Mouse (Mus musculus) layer of hippocampus, postnatal 36 days (tissue): ENCODE measurements around the gene Cnpy1. TPM values are rescaled to one million over a fixed set of nuclear protein-coding genes. Genes with fewer than 3 reads are reported as not detected.

Source experiments
- DNase-seq, 2 experiments: peaks; one replicate each; pipeline ENCODE4 v3.0.0; 2022
- total RNA-seq, 2 experiments: library from RNA; stranded (reverse); gene quantifications; 2 replicates each; pipeline ENCODE4 v1.2.3; 2021

Gene Cnpy1
- total RNA-seq, 2 experiments from 2014 or later, result 0.32 to 0.94 TPM

DNA sequence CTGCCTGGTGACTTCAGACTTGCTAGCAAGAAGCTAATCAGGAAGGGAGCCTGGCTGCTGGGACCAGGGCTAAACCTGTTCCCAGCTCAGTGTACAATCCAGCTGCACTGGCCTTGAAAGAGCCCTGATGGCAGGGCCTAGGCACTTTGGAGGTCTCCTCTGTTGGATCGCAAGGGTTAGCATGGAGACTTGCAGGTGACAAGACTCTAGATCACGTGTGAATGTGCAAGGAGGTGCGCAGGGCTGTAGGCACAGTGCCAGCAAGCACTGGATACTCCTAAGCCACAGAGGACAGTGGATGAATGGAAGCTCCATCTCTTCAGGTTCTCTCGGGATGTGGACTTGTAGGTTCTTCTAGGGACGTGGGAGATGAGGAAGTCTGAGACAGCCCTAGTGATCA is 6.7 kb downstream of the Cnpy1 start:
- DNase-seq, result no peak

DNA sequence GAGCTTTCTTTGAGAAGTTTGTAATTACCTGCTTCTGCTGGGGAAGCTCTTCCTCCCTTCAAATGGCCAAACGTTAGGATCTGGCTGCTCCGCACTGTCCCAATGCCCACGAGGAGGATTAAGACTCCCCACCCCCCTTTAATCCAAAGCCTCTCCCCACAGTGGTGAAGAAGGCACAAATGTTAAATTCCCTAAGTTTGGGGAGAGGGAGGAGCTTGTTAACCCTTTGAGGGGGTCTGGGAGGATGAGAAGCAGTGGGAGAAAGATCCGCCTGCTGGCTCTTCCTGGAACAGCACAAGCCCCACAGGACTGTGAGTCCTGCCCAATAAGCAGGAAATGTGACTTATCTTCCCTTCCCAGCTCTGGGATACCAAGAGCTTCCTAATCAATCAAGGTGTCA is 7.5 kb downstream of the Cnpy1 start:
- no peak for DNase-seq

DNA sequence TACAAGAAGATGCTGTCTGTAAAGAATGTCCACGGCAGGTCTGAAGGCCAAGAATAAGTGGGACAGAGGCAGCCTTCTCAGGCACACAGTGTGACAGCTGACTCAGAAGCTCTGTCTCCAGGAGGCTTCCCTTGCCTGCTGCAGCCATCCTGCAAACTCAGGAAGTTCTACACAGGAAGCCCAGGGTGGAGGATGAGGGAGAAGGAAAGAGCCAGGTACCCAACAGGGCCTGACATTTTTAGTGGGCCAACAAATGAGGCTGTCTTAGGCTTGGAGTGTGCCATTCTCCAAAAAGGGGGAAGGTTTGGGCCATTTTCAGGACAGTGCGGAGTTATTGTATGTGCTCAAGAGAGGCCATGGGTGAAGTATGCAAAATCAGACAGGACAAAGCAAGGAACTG is 7.9 kb downstream of the Cnpy1 start:
- no peak for DNase-seq

DNA sequence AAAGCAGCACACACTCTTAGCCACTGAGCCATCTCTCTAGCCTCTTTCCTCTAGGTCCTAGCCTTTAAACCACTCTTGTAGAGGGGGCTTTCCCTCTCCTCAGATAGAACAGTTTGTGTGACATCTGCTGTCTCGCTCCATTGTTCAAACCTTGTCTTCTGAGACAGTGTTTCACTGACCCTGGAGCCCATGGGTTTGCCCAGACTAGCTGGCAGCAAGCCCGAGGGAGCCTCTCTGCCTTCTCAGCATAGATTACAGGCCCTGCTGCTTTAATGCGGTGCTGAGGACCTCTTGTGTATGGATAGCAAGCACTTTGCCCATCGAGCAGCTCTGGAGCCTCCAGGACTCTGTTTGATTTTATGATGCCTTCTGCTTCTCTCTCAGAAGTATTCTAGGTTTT is 8.6 kb downstream of the Cnpy1 start:
- no peak for DNase-seq

DNA sequence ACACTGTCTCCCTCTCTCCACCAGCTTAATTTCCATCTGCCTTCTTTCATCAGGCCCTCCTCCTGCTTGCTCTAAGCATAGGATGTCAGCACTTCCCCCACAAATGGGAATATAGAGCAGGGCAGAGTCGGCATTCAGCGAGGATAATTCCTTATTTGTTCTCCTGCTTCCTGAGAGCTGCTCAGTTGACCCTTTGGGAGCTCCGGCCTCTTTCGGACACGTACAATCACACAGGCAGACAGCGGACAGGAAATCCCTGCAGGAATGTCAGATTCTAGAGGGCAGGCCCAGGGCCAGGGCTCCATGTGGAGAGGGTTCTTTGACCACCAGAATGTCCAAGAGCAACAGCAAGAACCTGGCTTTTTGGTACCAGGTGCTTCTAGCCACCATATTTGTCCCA is 9.5 kb downstream of the Cnpy1 start:
- DNase-seq, result no peak

DNA sequence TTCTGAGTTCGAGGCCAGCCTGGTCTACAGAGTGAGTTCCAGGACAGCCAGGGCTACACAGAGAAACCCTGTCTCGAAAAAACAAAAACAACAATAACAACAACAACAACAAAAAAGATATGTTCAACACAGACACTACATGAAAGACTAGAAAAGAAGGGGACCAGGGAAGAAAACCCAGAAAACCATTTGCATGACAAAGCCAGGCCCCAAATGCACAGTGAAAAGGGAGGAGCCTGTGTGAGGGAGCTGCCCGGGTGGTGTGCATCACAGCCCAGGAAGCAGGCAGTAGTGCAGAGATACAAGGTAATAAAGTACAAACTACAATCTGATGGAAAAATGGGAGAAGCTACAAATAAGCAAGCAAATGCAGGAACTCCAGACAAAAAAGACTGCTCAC is 13.5 kb downstream of the Cnpy1 start:
- DNase-seq, result no peak

DNA sequence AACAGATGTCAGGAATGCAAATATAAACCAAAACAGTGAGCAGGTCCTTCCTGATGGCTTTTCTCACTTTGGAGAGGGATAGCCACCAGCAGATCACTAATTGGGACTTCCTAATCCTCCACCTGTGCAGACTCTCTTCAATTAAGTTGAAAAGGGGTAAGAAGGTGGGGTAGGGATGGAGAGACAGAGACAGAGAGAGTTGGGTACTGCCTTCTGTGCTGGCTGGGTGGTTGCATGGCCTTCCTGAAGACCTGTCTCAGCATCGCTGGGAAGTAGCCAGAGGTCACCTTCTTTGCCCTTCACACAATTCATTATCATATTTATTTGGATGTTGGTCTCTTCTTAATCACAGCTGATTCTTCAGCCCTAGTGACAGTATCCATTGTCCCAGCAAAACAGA is 26.0 kb downstream of the Cnpy1 start:
- no peak for DNase-seq

DNA sequence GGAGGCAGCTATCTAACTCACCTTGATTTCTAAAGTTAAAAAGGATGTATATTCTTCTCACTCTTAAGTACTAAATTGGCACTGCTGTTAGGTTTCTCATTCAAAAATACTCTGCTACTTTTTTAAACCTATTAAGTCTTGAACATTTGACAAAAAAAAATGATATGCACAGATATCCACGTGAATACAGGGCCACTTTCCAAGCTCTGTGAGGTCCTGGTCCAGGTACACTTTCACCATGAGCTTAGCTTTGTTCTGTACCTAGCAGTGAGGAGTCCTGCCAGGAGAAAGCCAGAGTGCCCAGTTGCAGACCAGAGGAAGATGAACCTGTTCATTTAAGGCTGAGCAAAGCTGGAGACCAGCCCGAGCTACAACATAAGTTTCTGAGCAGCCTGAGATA is 32.2 kb downstream of the Cnpy1 start:
- no peak for DNase-seq

DNA sequence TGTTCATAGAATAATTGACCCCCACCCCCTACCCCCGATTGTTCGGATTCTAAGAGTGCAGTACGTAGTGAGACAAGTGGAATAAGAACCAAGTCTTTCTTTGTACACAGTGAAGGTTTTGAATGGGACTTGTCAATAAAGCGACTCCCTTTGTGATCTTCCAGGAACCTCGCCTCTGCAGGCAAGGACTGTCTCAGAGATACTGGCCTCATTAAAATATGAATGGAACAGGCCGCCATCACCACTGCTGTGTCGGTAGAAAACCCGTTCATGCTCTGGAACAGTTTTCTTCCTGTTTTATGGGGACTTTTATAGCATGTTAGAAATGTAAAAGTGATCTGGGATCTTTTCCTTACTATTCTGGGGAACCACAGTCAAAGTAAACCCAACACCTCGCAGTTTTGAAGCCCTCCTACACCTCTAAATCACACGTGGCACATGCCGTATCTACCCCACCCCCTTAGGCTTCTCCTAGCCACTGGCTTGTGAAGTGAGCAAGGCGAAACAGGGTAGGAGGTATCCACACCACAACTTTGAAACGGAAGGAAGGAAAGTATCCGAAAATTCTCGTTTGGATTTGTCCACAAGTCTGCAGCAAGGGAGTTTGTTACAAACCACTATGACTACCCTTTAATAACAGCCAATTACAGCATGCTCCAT is 33.8 kb downstream of the Cnpy1 start:
- no peak for DNase-seq

DNA sequence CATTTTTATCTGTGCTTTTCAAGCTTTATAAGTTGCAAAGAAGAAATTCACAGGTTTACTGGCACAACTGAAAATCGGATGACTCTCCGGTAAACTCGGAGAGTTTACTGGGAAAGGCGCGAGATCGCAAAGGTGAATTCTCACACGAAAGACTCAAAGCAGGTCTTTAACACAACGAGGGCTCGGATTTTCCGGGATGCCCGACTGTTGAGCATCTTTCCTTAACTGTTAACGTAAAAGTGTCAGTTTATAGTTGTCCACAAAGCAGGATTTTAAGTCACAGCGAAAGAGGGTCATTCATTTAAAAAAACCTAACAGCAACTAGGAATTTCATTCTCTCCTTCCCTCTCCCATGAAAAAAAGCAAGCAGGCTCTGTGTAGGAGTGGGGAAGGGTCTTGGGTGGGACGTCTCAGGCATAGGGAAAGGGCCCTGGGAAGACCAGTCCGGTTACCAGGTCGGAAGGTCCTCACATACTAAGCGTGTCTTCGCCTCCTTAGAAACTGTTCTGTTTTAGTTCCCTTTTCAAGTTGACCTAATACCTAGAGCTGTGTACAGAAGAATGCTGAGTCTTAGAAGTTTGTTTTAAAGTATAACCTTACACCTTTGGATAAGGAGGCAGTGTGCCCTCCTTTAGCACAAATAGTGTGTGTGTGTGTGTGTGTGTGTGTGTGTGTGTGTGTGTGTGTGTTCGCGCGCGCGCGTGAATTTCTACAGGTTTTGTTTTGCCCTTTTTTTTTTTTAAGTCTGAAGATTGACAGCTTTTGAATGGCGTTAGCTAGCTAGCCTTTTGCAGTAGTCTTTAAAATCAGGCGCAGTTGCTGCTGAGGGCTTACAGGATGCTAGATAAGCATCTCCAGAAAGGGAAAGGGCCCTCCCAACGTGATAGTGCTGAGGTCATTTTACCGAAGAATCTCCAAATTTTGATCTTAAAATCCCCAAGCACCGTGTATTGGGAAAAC is 34.7 kb downstream of the Cnpy1 start:
- DNase-seq, result no peak

DNA sequence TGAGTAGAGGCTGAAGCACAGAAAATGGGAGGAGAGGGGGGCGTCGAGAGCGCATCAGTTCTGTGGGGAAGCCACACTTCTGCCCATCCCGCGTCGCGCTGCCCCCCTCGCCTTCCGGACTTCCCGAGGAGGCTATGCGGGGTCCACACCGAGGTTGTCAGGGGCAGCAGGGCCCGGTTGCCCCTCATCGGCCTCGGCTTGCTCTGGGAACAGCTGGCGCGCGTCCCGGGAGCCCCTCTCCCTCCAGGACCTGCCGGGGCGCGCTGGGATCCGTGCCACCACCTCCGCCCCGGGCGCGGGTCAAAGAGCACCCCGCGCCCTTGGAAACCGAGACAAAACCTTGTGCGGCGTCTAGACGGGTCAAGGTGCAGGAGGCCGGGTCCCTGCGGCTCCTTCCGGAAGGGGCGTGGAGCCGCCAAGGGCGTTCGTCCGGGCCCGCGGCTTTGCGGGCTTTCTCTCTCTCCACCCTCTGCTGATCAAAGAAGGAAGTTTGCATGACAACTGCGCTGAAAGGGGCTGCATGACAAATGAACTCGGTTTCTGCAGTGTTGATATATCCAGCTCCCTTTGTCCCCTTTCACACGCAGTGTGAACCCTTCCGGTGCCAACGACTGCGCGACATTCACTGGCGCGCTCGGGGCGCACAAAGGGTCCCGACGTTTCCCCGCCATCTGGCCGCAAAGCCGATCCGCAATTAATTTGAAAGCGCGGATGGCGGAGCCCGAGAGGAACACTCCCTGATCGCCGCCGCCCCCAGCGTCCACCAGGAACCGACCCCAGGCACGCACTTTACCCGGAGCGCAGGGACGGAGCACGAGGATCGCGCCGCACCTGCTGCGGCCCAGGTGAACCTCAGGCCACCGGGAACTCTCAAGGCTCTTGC is 35.8 kb downstream of the Cnpy1 start:
- peak in 1 of 2 experiments; percentile 5 for DNase-seq

DNA sequence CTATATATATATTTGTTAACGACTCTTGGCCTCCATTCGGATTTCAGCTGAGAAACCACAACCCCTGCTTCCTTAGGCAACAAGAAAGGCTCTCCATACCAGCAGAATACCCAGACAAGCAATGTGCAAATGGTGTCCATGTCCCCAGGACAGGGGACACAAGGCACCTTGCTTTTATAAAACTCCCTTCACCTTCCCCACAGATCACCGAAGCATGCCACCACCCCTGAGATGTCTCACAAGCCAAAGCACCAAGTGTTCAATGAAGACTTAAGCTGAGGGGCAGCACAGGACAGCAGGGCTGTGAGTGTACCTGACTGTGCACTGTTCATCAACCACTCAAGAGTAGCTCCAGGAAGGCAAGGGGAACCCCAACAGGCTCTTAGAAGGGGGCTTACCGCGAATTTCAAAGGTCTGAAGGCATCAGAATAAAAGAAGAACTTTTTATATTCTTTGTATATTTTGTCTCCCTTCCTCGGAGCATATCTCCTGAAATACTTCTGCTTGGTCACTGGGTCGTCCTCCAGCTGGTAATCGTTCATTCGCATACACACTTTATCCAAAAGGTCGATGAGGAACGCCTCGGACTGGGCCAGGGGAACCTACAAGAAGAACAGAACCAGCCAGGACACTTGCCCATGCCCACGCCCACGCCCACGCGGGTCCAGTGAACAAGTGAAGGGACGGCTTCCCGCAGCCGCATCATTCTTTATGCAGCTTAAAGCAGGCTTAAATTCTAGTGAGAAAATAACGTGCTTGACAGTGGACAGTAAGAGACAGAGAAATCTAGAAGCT is 36.7 kb downstream of the Cnpy1 start:
- no peak for DNase-seq

DNA sequence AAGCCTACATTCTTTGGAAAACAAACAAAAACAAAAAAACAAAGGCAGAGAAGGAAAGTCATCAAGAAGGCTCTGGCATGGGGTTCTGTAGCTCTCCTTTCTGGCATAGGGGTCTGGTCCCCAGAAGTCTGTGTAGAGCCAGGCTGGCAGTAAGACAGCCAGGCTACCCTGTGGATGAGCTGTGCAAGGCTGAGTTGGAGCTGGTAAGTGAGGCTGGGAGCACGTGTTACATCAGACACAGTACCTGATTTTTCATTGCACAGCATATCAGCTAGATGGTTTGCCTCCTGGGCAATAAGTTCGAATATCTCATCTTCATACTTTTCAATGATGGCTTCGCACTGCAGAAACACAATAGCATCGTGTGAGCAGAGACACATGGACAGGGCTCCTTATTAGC is 38.6 kb downstream of the Cnpy1 start:
- DNase-seq, result no peak

DNA sequence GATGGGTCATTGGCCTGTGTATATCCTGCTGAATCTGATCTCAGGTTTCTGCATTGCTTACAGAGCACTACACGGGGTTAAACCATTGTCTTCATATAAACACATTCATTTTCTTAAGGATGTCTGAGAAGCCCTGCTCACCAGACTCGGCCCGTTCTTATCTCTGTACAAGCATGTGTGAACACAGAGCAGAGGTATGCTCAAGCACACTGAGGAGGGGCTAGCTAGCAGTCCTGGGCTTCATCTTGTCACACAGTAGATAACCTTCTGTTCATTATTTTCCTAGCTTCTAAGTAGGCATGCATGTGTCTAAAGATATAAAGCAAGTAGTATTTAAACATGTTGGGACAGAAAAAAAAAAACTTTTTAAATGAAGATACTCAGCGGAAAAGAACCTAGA is 39.2 kb downstream of the Cnpy1 start:
- no peak for DNase-seq

DNA sequence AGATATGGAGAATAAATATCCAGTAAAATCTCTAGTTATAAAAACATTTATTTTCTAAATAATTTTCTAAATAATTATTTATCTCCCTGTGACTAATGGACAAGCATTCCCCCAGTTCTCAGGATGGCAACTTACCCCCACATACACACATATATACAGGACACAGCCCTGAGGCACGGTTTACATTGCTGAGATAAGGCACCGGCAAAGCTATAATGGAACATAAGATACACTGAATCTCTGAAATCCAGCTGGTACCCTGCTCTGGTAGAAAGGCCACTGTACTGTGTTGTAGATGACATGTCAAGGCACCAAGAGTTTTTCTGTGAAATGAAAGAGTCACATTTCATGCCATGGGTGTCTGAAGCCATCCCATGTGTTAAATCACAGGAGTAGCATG is 40.9 kb downstream of the Cnpy1 start:
- DNase-seq, result no peak

DNA sequence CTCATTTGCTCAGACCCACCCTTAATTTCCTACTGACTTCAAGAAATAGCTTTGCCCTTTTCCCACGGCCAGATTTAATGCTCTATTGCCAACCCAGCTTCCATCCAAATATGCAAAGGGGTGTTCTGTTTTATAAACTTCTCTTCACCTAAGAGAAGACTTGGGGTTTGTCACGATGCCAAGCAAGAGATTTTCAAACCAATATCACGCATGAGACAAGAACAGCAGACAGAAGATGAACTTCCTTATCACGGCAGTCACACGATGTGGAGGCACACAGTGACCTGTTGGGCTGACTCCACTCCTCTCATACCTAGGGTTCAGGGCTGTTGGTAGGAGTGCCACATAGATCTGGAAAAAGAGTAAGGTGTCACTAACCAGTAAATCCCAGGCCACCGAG is 42.5 kb downstream of the Cnpy1 start:
- no peak for DNase-seq

DNA sequence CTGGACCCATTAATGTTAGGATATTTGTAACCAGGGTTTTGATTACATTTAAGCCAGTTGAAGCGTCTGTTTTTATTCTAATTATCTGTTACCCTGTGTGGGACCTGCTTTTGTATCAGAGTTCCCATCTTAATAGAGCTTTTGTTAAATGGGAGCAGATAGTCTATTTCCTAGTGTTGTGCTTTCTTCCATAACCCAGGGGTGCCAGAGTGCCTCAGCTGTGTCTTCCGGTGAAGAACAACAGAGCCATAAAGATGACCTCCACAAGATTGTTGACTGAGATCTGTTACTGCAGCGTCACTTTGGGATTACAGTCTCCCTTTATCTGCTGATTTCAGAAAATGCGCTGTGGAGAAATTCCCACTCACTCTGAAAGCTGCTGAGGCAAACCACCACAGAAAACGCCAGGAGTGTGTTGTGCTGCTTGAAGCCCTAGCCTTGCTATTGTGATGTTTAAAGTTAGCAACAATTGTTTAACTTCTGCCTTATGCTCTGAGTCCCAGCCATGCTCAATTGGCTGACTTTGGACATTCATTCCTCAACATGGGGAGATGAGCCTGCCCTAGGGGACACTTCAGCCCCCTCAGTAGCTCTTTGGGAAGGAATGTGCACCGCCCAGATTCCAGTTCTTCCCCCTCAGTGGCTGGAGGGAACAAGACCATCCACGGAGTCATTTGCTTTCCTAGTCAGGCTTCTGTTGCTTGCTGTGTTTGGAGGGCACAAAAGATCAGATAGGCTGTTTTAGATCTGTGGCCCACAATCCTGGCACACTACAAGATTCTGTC is 46.3 kb downstream of the Cnpy1 start:
- DNase-seq, result no peak

DNA sequence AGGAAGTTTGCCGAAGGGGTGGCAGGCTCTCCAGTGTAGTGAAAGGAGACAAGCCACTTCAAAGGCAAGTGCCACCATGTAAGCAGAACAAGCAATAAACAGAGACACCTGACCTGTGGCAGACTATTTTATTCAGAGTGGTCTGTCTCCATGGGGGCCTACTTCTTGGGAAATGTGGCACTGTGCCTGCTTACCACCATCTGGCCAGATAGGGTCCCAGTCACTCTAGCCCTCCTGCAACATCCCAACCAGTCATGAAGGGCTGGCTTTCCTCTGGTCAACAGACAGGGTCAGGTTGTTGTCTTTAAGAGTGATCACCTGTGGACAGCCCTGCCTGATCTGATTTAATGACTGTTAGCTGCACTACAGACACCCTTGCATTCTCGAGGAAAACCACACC is 50.1 kb downstream of the Cnpy1 start:
- DNase-seq, result no peak

DNA sequence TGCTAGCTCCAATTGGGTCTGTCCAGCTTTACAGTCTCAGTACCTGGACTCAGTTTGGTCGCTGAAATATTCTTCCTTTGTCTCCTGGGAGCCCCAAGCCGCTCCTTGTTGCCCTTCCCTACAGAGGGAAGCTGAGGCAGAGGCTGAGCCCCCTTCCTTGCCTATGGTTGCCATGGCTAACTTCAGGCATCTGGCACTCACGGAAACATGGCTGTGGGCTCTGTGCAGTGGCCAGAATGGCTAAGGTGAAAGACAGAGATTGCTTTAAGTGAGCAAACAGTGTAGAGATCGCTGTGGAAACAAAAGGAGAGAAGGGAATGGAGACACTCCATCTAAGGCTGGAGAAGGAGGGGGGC is 53.5 kb downstream of the Cnpy1 start:
- no peak for DNase-seq

DNA sequence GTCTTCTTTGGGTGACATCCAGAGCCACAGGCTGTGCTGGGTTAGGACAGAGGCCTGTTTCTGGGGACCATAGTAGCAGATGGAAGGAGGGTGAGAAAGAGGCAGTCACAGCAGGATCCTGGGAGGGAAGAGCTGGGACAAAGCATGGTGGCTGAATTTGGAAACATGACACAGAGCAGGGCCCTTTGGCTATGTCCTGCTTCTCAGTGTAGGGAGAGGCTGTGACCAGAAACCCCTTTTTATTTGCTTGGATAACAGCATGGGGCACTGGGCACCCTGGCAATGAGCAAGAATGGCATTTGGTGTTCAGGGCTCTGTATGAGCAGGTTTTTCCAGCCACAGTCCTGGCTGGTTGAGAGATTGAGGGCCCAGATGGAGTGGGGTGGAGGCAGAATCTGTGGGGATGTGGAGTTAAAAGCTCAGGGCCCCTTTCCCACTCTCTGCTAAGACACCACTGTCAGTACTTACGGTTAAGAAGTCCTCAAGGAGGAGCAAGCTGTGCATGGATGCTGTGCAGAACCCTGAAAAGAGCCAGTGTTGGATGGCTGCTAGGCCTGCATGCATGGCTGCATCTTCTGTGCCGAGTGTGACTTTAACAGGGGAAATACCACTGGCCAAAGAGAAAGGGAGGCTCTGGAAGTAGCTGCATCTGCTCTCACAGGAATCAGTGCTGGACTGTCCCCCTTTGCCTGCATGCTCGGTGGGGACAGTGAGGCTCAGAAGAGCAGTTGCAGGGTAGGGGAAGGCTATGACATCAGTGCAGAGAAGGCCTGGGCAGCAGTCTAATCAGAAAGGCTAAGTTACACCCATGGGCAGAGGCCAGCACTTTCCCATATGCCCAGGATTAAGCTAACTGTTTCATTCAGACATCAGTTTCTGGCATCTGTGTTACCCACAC is 54.2 kb downstream of the Cnpy1 start:
- no peak for DNase-seq
